Mouse (Mus musculus) embryonic facial prominence, embryonic 12.5 days (tissue): ENCODE data around the gene Lingo1. TPM values are rescaled to one million over a fixed set of nuclear protein-coding genes. Genes with fewer than 3 reads are reported as not detected.

Source experiments
- ATAC-seq: fragments of 200-750 bp; cut with Nextera tagmentation; 2 replicates; pipeline ENCODE4 v1.8.0; 2017; ENCODE audit not compliant: insufficient number of reproducible peaks, insufficient read depth, low FRiP score, low TSS enrichment
- H3K27ac ChIP-seq: fragments of 300-500 bp; sonication (generic); 2 replicates; pipeline ENCODE4 v1.5.1; 2016; ENCODE audit warnings: mild to moderate bottlenecking
- H3K27me3 ChIP-seq: fragments of 300-500 bp; sonication (generic); 2 replicates; pipeline ENCODE4 v1.6.1; 2016; ENCODE audit warnings: mild to moderate bottlenecking, moderate library complexity
- H3K36me3 ChIP-seq: fragments of 300-500 bp; sonication (generic); 2 replicates; pipeline ENCODE4 v1.6.1; 2016; ENCODE audit warnings: mild to moderate bottlenecking
- H3K4me1 ChIP-seq: fragments of 300-500 bp; sonication (generic); 2 replicates; pipeline ENCODE4 v1.6.1; 2016
- H3K4me2 ChIP-seq: fragments of 300-500 bp; sonication (generic); replicated peaks from 2 replicates; pipeline ENCODE4 v1.6.1; 2016; ENCODE audit warnings: mild to moderate bottlenecking, moderate library complexity
- H3K4me3 ChIP-seq: fragments of 300-500 bp; sonication (generic); 2 replicates; pipeline ENCODE4 v1.5.1; 2016; ENCODE audit warnings: mild to moderate bottlenecking
- H3K9ac ChIP-seq: fragments of 300-500 bp; sonication (generic); 2 replicates; pipeline ENCODE4 v1.6.1; 2016; ENCODE audit warnings: mild to moderate bottlenecking, moderate library complexity
- H3K9me3 ChIP-seq: fragments of 300-500 bp; sonication (generic); 2 replicates; pipeline ENCODE4 v1.6.1; 2016; ENCODE audit warnings: mild to moderate bottlenecking, moderate library complexity
- WGBS: fragments of 180-500 bp; shearing (Covaris S2); methylation state at CpG from one replicate; pipeline ENCODE4 v1.1.7; 2016; 5-methylcytosine and 5-hydroxymethylcytosine counted together
- polyA plus RNA-seq: library from polyadenylated mRNA; unstranded; fragments of >200 nt; fragmentation: Nextera tagmentation; extraction: Ambion mirVana; gene quantifications from 2 replicates; pipeline ENCODE4 v1.2.1, GENCODE M21; 2016

Lingo1 gene
- polyA plus RNA-seq, 1 experiment from 2014 or later: 6.8 TPM

- Histone ChIP-seq H3K4me3 (no peak overlapping the region), H3K9ac (no peak overlapping the region), H3K4me1 (peaks cover 16% of the 10 kb centered on the region; the same call in 1 of the 2 replicates), H3K4me2 (0 out of 2 replicates have a peak overlapping the region, but pooled peaks have one; percentile 5), H3K36me3 (no peaks in the 10 kb centered on the region), H3K9me3 (no peaks in the 10 kb centered on the region), H3K27ac (no peak overlapping the region), H3K27me3 (peaks cover 32% of the 10 kb centered on the region)
- WGBS: 19% methylated on average over 42 of the region's 42 CpGs
- ATAC-seq: no peak
These were observed 175.5 kb downstream of the Lingo1 start for GRCm38 (mm10) chr9:56620512-56621371.

GRCm38 (mm10) chr9:56619715-56620114 is 176.6 kb downstream of the Lingo1 start:
- Histone ChIP-seq H3K36me3 (no peaks in the 10 kb centered on the region), H3K4me3 (no peak overlapping the region), H3K9ac (no peak overlapping the region), H3K4me2 (no peak overlapping the region), H3K4me1 (peaks cover 8% of the 10 kb centered on the region; the same call in 1 of the 2 replicates), H3K27me3 (peaks cover 32% of the 10 kb centered on the region), H3K27ac (no peak overlapping the region), H3K9me3 (no peaks in the 10 kb centered on the region)
- 81% methylated on average over 23 of the region's 23 CpGs for WGBS
- ATAC-seq: no peak

GRCm38 (mm10) chr9:56618660-56619059 is 177.6 kb downstream of the Lingo1 start:
- Histone ChIP-seq H3K4me3 (no peak overlapping the region), H3K4me2 (no peak overlapping the region), H3K27me3 (peaks cover 32% of the 10 kb centered on the region), H3K4me1 (peaks cover 6% of the 10 kb centered on the region; the same call in 1 of the 2 replicates), H3K27ac (no peak overlapping the region), H3K36me3 (no peaks in the 10 kb centered on the region), H3K9me3 (no peaks in the 10 kb centered on the region), H3K9ac (no peak overlapping the region)
- 90% methylated on average over 4 of the region's 4 CpGs for WGBS
- no peak for ATAC-seq

- Histone ChIP-seq H3K36me3 (no peaks in the 10 kb centered on the region), H3K9ac (no peak overlapping the region), H3K4me1 (peaks cover 4% of the 10 kb centered on the region; the same call in 1 of the 2 replicates), H3K4me2 (no peak overlapping the region), H3K4me3 (no peak overlapping the region), H3K9me3 (no peaks in the 10 kb centered on the region), H3K27ac (no peak overlapping the region), H3K27me3 (peaks cover 21% of the 10 kb centered on the region)
- no peak for ATAC-seq
- 77% methylated on average over 3 of the region's 3 CpGs for WGBS
These were observed 180.2 kb downstream of the Lingo1 start for GRCm38 (mm10) chr9:56616061-56616460.

GRCm38 (mm10) chr9:56612798-56613183 is 183.5 kb downstream of the Lingo1 start:
- no peak overlapping the region for H3K9ac ChIP-seq
- peaks cover 9% of the 10 kb centered on the region; the same call in 1 of the 2 replicates for H3K27me3 ChIP-seq
- H3K27ac ChIP-seq: no peak overlapping the region
- ATAC-seq: no peak
- WGBS: 57% methylated on average over 12 of the region's 12 CpGs
- H3K36me3 ChIP-seq: no peaks in the 10 kb centered on the region
- no peaks in the 10 kb centered on the region for H3K9me3 ChIP-seq
- H3K4me3 ChIP-seq: no peak overlapping the region
- H3K4me2 ChIP-seq: no peak overlapping the region
- no peaks in the 10 kb centered on the region for H3K4me1 ChIP-seq

GRCm38 (mm10) chr9:56611912-56612797 is 184.1 kb downstream of the Lingo1 start:
- ATAC-seq: no peak
- Histone ChIP-seq H3K4me3 (no peak overlapping the region), H3K9me3 (no peaks in the 10 kb centered on the region), H3K9ac (no peak overlapping the region), H3K4me2 (no peak overlapping the region), H3K27me3 (peaks cover 9% of the 10 kb centered on the region; the same call in 1 of the 2 replicates), H3K36me3 (no peaks in the 10 kb centered on the region), H3K4me1 (no peaks in the 10 kb centered on the region), H3K27ac (no peak overlapping the region)
- WGBS: 93% methylated on average over 8 of the region's 8 CpGs

GRCm38 (mm10) chr9:56610955-56611354 is 185.3 kb downstream of the Lingo1 start:
- no peak overlapping the region for H3K27ac ChIP-seq
- H3K4me2 ChIP-seq: no peak overlapping the region
- no peaks in the 10 kb centered on the region for H3K36me3 ChIP-seq
- H3K4me1 ChIP-seq: no peaks in the 10 kb centered on the region
- H3K9ac ChIP-seq: no peak overlapping the region
- H3K27me3 ChIP-seq: peaks cover 9% of the 10 kb centered on the region; the same call in 1 of the 2 replicates
- no peak overlapping the region for H3K4me3 ChIP-seq
- no peaks in the 10 kb centered on the region for H3K9me3 ChIP-seq
- ATAC-seq: no peak
- WGBS: 89% methylated on average over 6 of the region's 6 CpGs

- H3K4me2 ChIP-seq: no peak overlapping the region
- no peaks in the 10 kb centered on the region for H3K4me1 ChIP-seq
- WGBS: 74% methylated on average over 5 of the region's 5 CpGs
- no peaks in the 10 kb centered on the region for H3K36me3 ChIP-seq
- H3K27ac ChIP-seq: no peak overlapping the region
- peaks cover 9% of the 10 kb centered on the region; the same call in 1 of the 2 replicates for H3K27me3 ChIP-seq
- H3K9me3 ChIP-seq: no peaks in the 10 kb centered on the region
- H3K9ac ChIP-seq: no peak overlapping the region
- no peak overlapping the region for H3K4me3 ChIP-seq
- ATAC-seq: no peak
These were observed 185.8 kb downstream of the Lingo1 start for GRCm38 (mm10) chr9:56610466-56610865.

GRCm38 (mm10) chr9:56609486-56609885 is 186.8 kb downstream of the Lingo1 start:
- WGBS: 5% methylated on average over 5 of the region's 5 CpGs
- Histone ChIP-seq H3K27me3 (peaks cover 9% of the 10 kb centered on the region; the same call in 1 of the 2 replicates), H3K4me1 (no peaks in the 10 kb centered on the region), H3K36me3 (no peaks in the 10 kb centered on the region), H3K9me3 (no peaks in the 10 kb centered on the region), H3K4me2 (no peak overlapping the region), H3K4me3 (no peak overlapping the region), H3K27ac (no peak overlapping the region), H3K9ac (no peak overlapping the region)
- no peak for ATAC-seq

GRCm38 (mm10) chr9:56608691-56609351 is 187.4 kb downstream of the Lingo1 start:
- H3K9ac ChIP-seq: no peak overlapping the region
- 0 out of 2 replicates have a peak overlapping the region, but pooled peaks have one; percentile 7 for H3K27ac ChIP-seq
- no peak overlapping the region for H3K4me3 ChIP-seq
- no peak for ATAC-seq
- no peaks in the 10 kb centered on the region for H3K36me3 ChIP-seq
- H3K27me3 ChIP-seq: peaks cover 9% of the 10 kb centered on the region; the same call in 1 of the 2 replicates
- no peaks in the 10 kb centered on the region for H3K9me3 ChIP-seq
- 13% methylated on average over 11 of the region's 11 CpGs for WGBS
- H3K4me2 ChIP-seq: no peak overlapping the region
- no peaks in the 10 kb centered on the region for H3K4me1 ChIP-seq

- Histone ChIP-seq H3K36me3 (no peaks in the 10 kb centered on the region), H3K4me1 (no peaks in the 10 kb centered on the region), H3K9me3 (no peaks in the 10 kb centered on the region), H3K27ac (no peak overlapping the region), H3K4me2 (no peak overlapping the region), H3K27me3 (peaks cover 9% of the 10 kb centered on the region; the same call in 1 of the 2 replicates), H3K9ac (no peak overlapping the region), H3K4me3 (no peak overlapping the region)
- WGBS: 69% methylated on average over 16 of the region's 16 CpGs
- ATAC-seq: no peak
These were observed 190.1 kb downstream of the Lingo1 start for GRCm38 (mm10) chr9:56606082-56606740.
